Mouse (Mus musculus): Measurements from ENCODE around the gene Grhl1. TPM values are rescaled to one million over a fixed set of nuclear protein-coding genes. Genes with fewer than 3 reads are reported as not detected.
"Not testable (repeated sequence)": the region's sequence is repeated elsewhere in the genome, so short reads cannot be mapped to it uniquely, and the experiment has no call there.

Gene Grhl1
- total RNA-seq, 2 experiments from 2014 or later, result 0.90 to 1.4 TPM

DNA sequence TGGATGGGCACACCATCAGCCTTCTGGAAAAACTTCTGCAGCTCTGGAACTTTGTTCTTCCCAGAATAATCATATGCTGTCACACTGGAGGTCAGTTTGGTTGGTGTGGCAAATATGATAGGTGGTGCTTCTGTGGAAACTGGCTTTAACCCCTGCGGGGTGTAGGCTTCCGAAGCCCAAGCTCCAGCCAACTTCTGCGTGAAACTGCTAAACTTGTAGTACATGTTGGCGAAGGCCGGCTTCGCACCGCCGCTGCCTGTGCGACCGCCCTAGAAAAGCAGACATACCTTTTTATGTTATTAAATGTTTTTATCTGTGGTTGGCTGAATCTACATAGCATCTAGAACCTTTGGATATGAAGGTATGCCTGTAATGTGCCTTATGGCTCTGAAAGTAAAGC lies 66.7 kb downstream of the Grhl1 start:
- not testable (repeated sequence) for DNase-seq (ENCODE audit: low spot score in 2 of 2)

DNA sequence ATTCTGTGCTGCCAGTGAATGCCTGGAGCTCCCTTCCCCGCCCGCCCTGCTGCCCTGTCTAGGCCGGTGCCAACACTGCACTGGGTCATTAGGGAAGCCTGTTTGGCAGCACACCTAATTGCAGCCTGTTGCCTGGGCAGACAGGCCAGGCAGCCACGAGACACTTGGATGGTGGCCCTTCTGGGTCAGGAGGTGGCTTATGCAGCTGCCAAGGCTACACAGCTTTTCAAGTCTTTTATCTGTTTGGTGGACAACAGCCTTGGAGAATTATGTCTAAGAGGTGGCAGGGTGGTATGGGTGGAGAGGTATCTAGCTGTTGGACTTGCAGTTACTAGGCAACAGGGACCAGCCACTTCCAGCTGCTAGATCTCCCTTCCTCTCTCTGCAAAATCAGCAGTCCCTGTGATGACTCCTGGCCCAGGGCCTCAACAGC lies 70.3 kb downstream of the Grhl1 start:
- DNase-seq (ENCODE audit: low spot score in 2 of 2), result no peak

DNA sequence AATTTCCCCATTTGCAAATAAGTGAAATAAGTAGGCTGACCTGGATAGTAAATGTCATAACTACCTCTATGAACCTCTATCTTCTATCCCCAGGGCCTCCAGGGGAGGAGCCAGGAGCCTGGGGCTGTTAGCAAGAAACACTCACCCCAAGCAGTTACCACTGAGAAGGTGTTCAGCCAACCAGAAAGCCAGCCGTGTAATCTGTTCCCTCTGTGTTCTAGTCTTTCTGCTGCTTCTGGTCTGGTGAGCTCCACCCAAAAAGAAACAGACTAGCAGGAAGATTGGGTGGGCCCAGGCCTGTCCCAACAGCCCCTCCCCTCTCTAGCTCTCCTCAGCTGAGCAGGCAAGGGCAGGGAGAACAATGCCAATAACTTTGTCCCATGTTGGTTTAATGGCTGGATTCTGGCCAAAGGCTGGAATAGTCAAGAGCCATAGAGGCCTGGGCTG lies 72.1 kb downstream of the Grhl1 start:
- no peak for DNase-seq (ENCODE audit: low spot score in 2 of 2)

- no peak for DNase-seq (ENCODE audit: low spot score in 2 of 2)
Observed at GRCm38 (mm10) chr12:24645901-24646300, 73.8 kb downstream of the Grhl1 start.

- no peak for DNase-seq (ENCODE audit: low spot score in 2 of 2)
Observed at GRCm38 (mm10) chr12:24648094-24648493, 76.0 kb downstream of the Grhl1 start.

GRCm38 (mm10) chr12:24650415-24651062 lies 78.5 kb downstream of the Grhl1 start:
- no peak for DNase-seq (ENCODE audit: low spot score in 2 of 2)

DNA sequence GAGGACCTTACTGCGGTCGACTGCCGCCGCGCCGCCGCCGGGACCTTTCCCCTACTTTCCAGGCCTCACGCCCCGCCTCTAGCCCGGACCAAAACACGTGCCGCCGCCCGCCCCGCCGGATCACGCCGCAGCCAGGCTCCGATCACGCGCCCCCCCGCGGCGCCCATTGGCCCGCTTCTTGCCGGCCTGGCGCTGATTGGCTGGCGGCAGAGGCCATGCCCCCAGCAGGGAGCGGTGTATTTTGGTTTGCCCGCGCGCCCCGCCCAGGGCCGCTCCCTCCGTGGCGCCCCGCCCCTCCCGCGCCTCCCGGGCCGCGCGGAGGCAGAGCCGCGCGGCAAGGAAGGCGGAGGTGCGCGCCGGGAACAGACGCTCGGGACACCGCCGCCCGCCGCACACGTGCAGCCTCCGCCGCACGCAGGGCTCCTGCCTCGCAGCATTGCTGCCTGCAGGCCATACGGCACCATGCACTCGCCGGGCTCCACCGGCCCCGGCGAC lies 79.0 kb downstream of the Grhl1 start, which contains the start of gene Klf11:
Gene Klf11 (plus strand): TSS at position 212 of the 495 bp plus-strand sequence.
- DNase-seq (ENCODE audit: low spot score in 2 of 2), result peak; percentile 97 to 99

- DNase-seq (ENCODE audit: low spot score in 2 of 2), result peak; percentile 92 to 93
Observed at GRCm38 (mm10) chr12:24651642-24652342, 79.7 kb downstream of the Grhl1 start.

- DNase-seq (ENCODE audit: low spot score in 2 of 2), result no peak
Observed at GRCm38 (mm10) chr12:24654065-24654862, 82.2 kb downstream of the Grhl1 start.

DNA sequence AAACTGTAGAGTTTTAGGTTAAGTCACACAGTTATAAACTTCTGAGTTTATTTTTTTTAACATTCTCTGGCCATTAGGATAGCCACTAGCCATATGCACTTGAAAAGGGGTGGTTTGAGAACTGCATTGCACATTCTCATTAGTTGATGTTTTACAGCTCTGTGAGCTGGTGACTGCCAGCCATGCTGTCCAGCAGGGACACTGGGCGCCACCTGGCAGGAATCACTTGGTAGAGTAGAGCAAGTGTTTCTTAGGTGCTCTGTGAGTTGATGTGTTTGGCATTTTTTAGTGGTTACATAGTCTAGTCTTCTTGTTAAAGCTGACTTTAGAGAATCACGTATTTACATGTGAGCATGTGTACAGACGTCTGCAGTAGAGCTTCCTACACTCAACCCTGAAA lies 84.4 kb downstream of the Grhl1 start:
- no peak for DNase-seq (ENCODE audit: low spot score in 2 of 2)

GRCm38 (mm10) chr12:24658998-24659397 lies 86.9 kb downstream of the Grhl1 start:
- no peak for DNase-seq (ENCODE audit: low spot score in 2 of 2)

DNA sequence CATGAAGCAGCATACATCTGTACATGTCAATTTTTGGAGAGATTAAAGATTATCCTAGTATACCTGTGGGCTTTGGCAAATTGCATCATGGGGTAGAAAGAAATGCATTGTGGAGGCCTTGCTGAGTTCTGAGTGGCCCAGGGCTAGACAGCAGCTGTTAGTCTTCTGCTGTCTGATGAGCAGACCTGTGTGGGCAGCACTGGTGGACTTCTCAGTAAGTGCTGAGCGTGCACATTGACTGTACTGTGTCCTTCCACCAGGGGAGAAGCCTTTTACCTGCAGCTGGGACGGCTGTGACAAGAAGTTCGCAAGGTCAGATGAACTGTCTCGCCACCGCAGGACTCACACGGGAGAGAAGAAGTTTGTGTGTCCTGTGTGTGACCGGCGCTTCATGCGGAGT lies 87.8 kb downstream of the Grhl1 start:
- DNase-seq (ENCODE audit: low spot score in 2 of 2), result no peak

DNA sequence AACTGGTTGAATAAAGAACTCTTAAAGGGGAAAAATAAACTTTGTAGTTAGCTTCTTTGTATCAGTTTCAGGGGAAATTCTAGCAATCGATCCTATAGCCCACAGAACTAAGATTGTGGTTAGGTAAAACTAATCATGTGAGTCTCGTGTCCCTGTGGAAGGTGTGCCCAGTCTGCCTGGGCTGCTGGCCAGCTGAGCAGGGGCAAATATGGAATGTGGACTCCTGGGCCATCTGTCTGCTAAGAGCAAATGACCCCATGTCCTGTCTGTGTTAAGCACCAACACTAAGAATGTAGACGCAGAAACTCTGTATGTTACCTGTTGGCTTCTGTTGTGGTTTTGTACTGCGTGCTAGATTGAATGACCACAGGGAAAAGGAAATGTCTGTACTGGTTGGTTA lies 89.0 kb downstream of the Grhl1 start:
- no peak for DNase-seq (ENCODE audit: low spot score in 2 of 2)

DNA sequence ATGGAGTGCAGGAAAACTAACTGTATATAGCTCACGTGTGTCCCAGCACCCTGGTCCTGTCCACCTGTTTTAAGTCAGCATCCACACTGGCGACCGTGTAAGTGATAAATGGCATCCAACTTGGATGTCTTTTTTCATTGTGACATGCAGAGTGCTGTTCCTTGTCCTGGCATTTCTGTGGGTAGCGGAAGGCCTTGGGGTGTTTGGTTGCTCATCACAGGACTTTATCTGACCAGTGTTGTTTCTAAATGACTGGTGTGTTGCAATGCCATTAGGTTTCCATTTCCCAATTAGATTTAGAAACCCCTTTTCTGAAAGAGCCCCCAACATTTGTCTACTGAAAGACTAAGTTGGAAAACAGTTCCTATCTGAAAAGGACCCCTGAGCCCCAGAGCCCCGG lies 90.0 kb downstream of the Grhl1 start:
- no peak for DNase-seq (ENCODE audit: low spot score in 2 of 2)

Other genes starting within 250 kb of the Grhl1 start
- gene Taf1b, start 73.9 kb upstream of the Grhl1 start, total RNA-seq (2021), result 10 to 100 TPM; 20.1 to 25.2 TPM
- 10 to 100 TPM; 30.7 TPM for gene Klf11, start 79.0 kb downstream of the Grhl1 start, total RNA-seq (2021)
- gene Cys1, start 109.5 kb downstream of the Grhl1 start, total RNA-seq (2021), result 10 to 100 TPM in 1 of 2 experiments, 1 to 10 TPM in 1; 3.0 to 12.8 TPM
- gene Rrm2, start 136.0 kb downstream of the Grhl1 start, total RNA-seq (2021), result 10 to 100 TPM; 75.1 to 95.2 TPM

Measured in adrenal gland, postnatal 4 days (tissue).